Mouse (Mus musculus): ENCODE data around the gene Batf. TPM values are rescaled to one million over a fixed set of nuclear protein-coding genes. Genes with fewer than 3 reads are reported as not detected.
"Not testable (repeated sequence)": the region's sequence is repeated elsewhere in the genome, so short reads cannot be mapped to it uniquely, and the experiment has no call there.

Gene Batf
- polyA plus RNA-seq, 1 experiment from 2014 or later: 7.6 TPM

GRCm38 (mm10) chr12:85660855-85661254 is 25.6 kb upstream of the Batf start:
- H3K4me2 ChIP-seq: no peak overlapping the region
- no peaks in the 10 kb centered on the region for H3K9me3 ChIP-seq
- H3K4me1 ChIP-seq: peaks cover 3% of the 10 kb centered on the region; the same call in 1 of the 2 replicates
- WGBS: 90% methylated on average over 12 of the region's 12 CpGs
- H3K27ac ChIP-seq: no peak overlapping the region
- H3K4me3 ChIP-seq: no peak overlapping the region
- H3K9ac ChIP-seq: no peak overlapping the region
- ATAC-seq (ENCODE audit: insufficient number of reproducible peaks, insufficient read depth, low FRiP score, low TSS enrichment, low read depth): no peak
- no peaks in the 10 kb centered on the region for H3K36me3 ChIP-seq
- H3K27me3 ChIP-seq: no peaks in the 10 kb centered on the region

DNA sequence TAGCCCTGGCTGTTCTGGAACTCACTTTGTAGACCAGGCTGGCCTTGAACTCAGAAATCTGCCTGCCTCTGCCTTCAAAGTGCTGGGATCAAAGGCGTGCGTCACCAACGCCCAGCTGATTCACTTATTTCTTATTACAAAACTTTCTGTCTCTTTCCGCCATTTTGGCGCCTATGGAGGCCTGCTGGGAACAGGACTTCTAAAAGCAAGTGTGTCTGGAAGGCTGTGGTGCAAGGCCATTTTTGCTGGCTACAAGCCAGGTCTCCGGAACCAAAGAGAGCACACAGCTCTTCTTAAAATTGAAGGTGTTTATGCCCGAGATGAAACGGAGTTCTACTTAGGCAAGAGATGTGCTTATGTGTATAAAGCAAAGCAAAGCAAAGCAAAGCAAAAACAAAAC is 24.2 kb upstream of the Batf start:
- ATAC-seq (ENCODE audit: insufficient number of reproducible peaks, insufficient read depth, low FRiP score, low TSS enrichment, low read depth); H3K9ac ChIP-seq; H3K4me2 ChIP-seq; H3K36me3 ChIP-seq; H3K4me3 ChIP-seq; H3K27ac ChIP-seq; H3K9me3 ChIP-seq; H3K27me3 ChIP-seq; H3K4me1 ChIP-seq: not testable (repeated sequence)
- 87% methylated on average over 8 of the region's 8 CpGs for WGBS

DNA sequence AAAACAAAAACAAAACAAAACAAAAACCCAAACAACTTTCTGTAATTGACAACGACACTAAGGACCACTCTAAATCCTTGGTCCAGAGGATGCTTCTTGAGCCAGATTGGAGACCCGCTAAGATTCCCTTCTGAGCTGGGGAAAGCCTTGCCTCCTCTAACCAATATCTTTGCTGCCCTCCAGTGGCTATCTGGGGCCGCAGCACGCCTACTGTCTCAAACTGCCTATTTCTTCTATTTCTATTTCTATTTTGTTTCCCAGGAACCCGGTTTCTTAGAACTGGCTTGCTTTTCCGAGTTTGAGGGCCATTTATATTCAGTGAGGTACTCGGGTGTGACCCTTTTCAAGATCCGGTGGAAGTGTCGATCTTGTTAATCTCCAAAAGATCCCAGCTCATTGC is 23.6 kb upstream of the Batf start:
- ATAC-seq (ENCODE audit: insufficient number of reproducible peaks, insufficient read depth, low FRiP score, low TSS enrichment, low read depth): no peak
- WGBS: 13% methylated on average over 9 of the region's 9 CpGs

DNA sequence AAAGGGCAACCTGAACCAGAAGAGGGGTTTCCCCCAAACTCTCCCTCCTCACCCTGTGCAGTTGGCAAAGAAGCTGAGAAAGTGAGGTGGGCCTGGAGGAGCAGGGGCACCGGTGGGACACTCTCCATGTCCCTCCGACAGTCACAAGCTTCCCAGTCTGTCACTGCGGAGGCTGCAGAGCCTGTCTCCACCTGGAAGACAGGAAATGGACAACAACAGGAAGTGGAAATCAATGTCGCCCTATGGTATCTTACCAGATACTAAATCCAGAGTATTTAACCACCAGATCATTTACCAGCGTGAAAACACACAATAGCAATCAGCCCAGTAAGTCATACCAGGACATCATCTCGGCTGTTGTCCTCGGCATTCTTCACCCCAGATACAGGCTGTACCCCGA is 20.4 kb upstream of the Batf start:
- H3K36me3 ChIP-seq: no peaks in the 10 kb centered on the region
- WGBS: 81% methylated on average over 8 of the region's 8 CpGs
- no peaks in the 10 kb centered on the region for H3K27me3 ChIP-seq
- H3K27ac ChIP-seq: no peak overlapping the region
- H3K4me1 ChIP-seq: peaks cover 11% of the 10 kb centered on the region
- no peak overlapping the region for H3K4me2 ChIP-seq
- no peaks in the 10 kb centered on the region for H3K9me3 ChIP-seq
- no peak overlapping the region for H3K4me3 ChIP-seq
- ATAC-seq (ENCODE audit: insufficient number of reproducible peaks, insufficient read depth, low FRiP score, low TSS enrichment, low read depth): no peak
- H3K9ac ChIP-seq: no peak overlapping the region

More for the DNA sequence above, 23.6 kb upstream of the Batf start:
- Histone ChIP-seq H3K27ac (no peak overlapping the region), H3K9me3 (no peaks in the 10 kb centered on the region), H3K4me3 (peak overlapping the region; percentile 6; the same call in 1 of the 2 replicates), H3K9ac (0 out of 2 replicates have a peak overlapping the region, but pooled peaks have one; percentile 32), H3K27me3 (no peaks in the 10 kb centered on the region), H3K36me3 (no peaks in the 10 kb centered on the region), H3K4me1 (no peaks in the 10 kb centered on the region), H3K4me2 (peak overlapping the region; percentile 44)

- whole genome bisulfite sequencing: 91% methylated on average over 7 of the region's 7 CpGs
- no peaks in the 10 kb centered on the region for H3K36me3 ChIP-seq
- no peak overlapping the region for H3K27ac ChIP-seq
- no peaks in the 10 kb centered on the region for H3K27me3 ChIP-seq
- H3K9me3 ChIP-seq: no peaks in the 10 kb centered on the region
- no peak overlapping the region for H3K4me3 ChIP-seq
- peaks cover 11% of the 10 kb centered on the region for H3K4me1 ChIP-seq
- ATAC-seq (ENCODE audit: insufficient number of reproducible peaks, insufficient read depth, low FRiP score, low TSS enrichment, low read depth): no peak
- H3K9ac ChIP-seq: no peak overlapping the region
- H3K4me2 ChIP-seq: no peak overlapping the region
These were observed 19.4 kb upstream of the Batf start for GRCm38 (mm10) chr12:85667071-85667470.

DNA sequence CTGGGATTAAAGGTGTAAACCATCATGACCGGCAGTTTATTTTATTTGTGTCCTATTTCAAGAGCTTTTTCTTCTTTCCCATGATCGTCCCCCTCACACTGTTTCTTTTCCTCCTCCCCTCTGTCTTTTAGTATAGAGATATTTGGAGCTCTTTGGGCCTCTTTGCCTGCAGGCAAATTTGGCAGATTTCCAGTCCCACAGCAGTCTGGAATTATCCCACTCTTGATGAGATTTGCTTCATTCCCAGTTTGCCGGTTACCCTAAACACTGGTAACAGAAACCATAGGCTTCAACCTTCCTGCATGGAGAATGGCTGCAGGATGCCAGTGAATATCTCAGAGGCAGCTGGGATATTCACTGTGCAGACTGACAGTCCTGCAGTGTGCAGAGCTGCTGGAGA is 17.8 kb upstream of the Batf start:
- peak overlapping the region; percentile 60 for H3K27ac ChIP-seq
- no peak overlapping the region for H3K4me2 ChIP-seq
- ATAC-seq (ENCODE audit: insufficient number of reproducible peaks, insufficient read depth, low FRiP score, low TSS enrichment, low read depth): no peak
- H3K9ac ChIP-seq: no peak overlapping the region
- H3K27me3 ChIP-seq: no peaks in the 10 kb centered on the region
- H3K4me1 ChIP-seq: peaks cover 11% of the 10 kb centered on the region
- H3K9me3 ChIP-seq: no peaks in the 10 kb centered on the region
- H3K4me3 ChIP-seq: no peak overlapping the region
- 15% methylated on average over 3 of the region's 3 CpGs for WGBS
- H3K36me3 ChIP-seq: no peaks in the 10 kb centered on the region

- peaks cover 11% of the 10 kb centered on the region for H3K4me1 ChIP-seq
- 49% methylated on average over 3 of the region's 3 CpGs for WGBS
- H3K4me3 ChIP-seq: no peak overlapping the region
- no peaks in the 10 kb centered on the region for H3K36me3 ChIP-seq
- no peak for ATAC-seq (ENCODE audit: insufficient number of reproducible peaks, insufficient read depth, low FRiP score, low TSS enrichment, low read depth)
- no peak overlapping the region for H3K27ac ChIP-seq
- no peak overlapping the region for H3K4me2 ChIP-seq
- H3K9me3 ChIP-seq: no peaks in the 10 kb centered on the region
- H3K9ac ChIP-seq: no peak overlapping the region
- H3K27me3 ChIP-seq: no peaks in the 10 kb centered on the region
These were observed 16.4 kb upstream of the Batf start for GRCm38 (mm10) chr12:85670080-85670479.

DNA sequence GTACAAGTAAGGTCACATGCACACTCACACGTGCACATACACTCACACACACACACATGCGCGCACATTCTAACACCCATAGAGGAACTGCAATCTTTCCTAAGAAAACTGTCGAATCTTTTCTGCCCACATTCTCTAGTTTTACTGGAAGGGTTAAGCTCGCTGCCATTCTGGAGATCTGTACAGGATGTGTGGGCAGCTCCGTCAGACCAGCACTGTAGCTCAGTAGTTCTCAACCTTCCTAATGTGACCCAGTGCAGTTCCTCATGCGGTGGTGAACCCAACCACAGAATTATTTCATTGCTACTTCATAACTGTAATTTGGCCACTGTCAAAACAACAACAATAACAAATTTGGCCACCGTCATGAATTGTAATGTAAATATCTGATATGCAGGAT is 12.6 kb upstream of the Batf start:
- Histone ChIP-seq H3K36me3 (no peaks in the 10 kb centered on the region), H3K9ac (no peak overlapping the region), H3K4me2 (no peak overlapping the region), H3K4me1 (peaks cover 7% of the 10 kb centered on the region), H3K9me3 (no peaks in the 10 kb centered on the region), H3K27me3 (no peaks in the 10 kb centered on the region), H3K27ac (no peak overlapping the region), H3K4me3 (no peak overlapping the region)
- no peak for ATAC-seq (ENCODE audit: insufficient number of reproducible peaks, insufficient read depth, low FRiP score, low TSS enrichment, low read depth)
- 89% methylated on average over 8 of the region's 8 CpGs for WGBS

- Histone ChIP-seq H3K4me1 (no peaks in the 10 kb centered on the region), H3K27ac (no peak overlapping the region)
These were observed 7.4 kb upstream of the Batf start for GRCm38 (mm10) chr12:85679117-85679516.

GRCm38 (mm10) chr12:85679808-85680207 is 6.7 kb upstream of the Batf start:
- Histone ChIP-seq H3K36me3 (no peaks in the 10 kb centered on the region), H3K4me3 (no peak overlapping the region), H3K27ac (no peak overlapping the region), H3K9me3 (no peaks in the 10 kb centered on the region), H3K27me3 (no peaks in the 10 kb centered on the region), H3K9ac (no peak overlapping the region), H3K4me2 (no peak overlapping the region), H3K4me1 (no peaks in the 10 kb centered on the region)
- 45% methylated on average over 2 of the region's 2 CpGs for WGBS
- no peak for ATAC-seq (ENCODE audit: insufficient number of reproducible peaks, insufficient read depth, low FRiP score, low TSS enrichment, low read depth)

More at GRCm38 (mm10) chr12:85679117-85679516, 7.4 kb upstream of the Batf start:
- no peak overlapping the region for H3K4me3 ChIP-seq
- 72% methylated on average over 5 of the region's 5 CpGs for WGBS
- H3K36me3 ChIP-seq: no peaks in the 10 kb centered on the region
- ATAC-seq (ENCODE audit: insufficient number of reproducible peaks, insufficient read depth, low FRiP score, low TSS enrichment, low read depth): no peak
- H3K9me3 ChIP-seq: no peaks in the 10 kb centered on the region
- H3K4me2 ChIP-seq: no peak overlapping the region
- no peak overlapping the region for H3K9ac ChIP-seq
- no peaks in the 10 kb centered on the region for H3K27me3 ChIP-seq

DNA sequence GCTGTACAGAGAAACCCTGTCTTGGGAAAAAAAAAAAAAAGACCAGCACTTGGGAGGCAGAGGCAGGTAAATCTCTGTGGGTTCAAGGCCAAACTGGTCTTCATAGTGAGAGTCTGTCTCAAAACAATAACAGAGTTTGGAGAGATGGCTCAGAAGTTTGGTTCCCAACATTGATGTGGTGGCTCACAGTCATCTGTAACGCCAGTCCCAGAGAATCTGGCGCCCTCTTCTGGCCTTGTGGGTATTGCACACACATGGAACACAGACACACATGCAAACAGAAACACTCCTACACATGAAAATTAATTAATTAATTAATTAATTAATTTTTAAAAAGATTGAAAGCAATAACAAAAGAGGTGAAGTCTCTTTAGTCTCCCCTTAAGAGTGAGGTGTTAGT is 4.1 kb upstream of the Batf start:
- no peaks in the 10 kb centered on the region for H3K27me3 ChIP-seq
- no peak overlapping the region for H3K9ac ChIP-seq
- H3K27ac ChIP-seq: no peak overlapping the region
- peaks cover 15% of the 10 kb centered on the region for H3K4me1 ChIP-seq
- ATAC-seq (ENCODE audit: insufficient number of reproducible peaks, insufficient read depth, low FRiP score, low TSS enrichment, low read depth): no peak
- no peak overlapping the region for H3K4me2 ChIP-seq
- no peaks in the 10 kb centered on the region for H3K9me3 ChIP-seq
- WGBS: 37% methylated on average over 2 of the region's 2 CpGs
- H3K4me3 ChIP-seq: no peak overlapping the region
- no peaks in the 10 kb centered on the region for H3K36me3 ChIP-seq

- Histone ChIP-seq H3K4me1 (peaks cover 16% of the 10 kb centered on the region), H3K9me3 (no peaks in the 10 kb centered on the region), H3K27me3 (peaks cover 3% of the 10 kb centered on the region; the same call in 1 of the 2 replicates), H3K27ac (no peak overlapping the region), H3K36me3 (no peaks in the 10 kb centered on the region), H3K4me2 (no peak overlapping the region), H3K9ac (no peak overlapping the region), H3K4me3 (no peak overlapping the region)
- ATAC-seq (ENCODE audit: insufficient number of reproducible peaks, insufficient read depth, low FRiP score, low TSS enrichment, low read depth): no peak
- 76% methylated on average over 16 of the region's 16 CpGs for WGBS
These were observed 1.8 kb upstream of the Batf start for GRCm38 (mm10) chr12:85684411-85685275.
